Mouse (Mus musculus) stomach, postnatal 0 days (tissue): Measurements from ENCODE around the gene Gm49322. TPM values are rescaled to one million over a fixed set of nuclear protein-coding genes. Genes with fewer than 3 reads are reported as not detected.

Source experiments
- ATAC-seq: fragments of 200-750 bp; cut with Nextera tagmentation; 2 replicates; pipeline ENCODE4 v1.8.0; 2017; ENCODE audit not compliant: low FRiP score, low TSS enrichment
- DNase-seq: peaks from one replicate; pipeline ENCODE4 v3.0.0-alpha.2; 2016; ENCODE audit warnings: low spot score
- H3K27ac ChIP-seq: fragments of 300-500 bp; sonication (generic); replicated peaks from 2 replicates; pipeline ENCODE4 v1.5.1; 2014; ENCODE audit warnings: mild to moderate bottlenecking, control low read depth
- H3K27me3 ChIP-seq: fragments of 300-500 bp; sonication (generic); 2 replicates; pipeline ENCODE4 v1.6.1; 2014; ENCODE audit warnings: low read length; ENCODE audit not compliant: control insufficient read depth, insufficient read depth
- H3K36me3 ChIP-seq: fragments of 300-500 bp; sonication (generic); 2 replicates; pipeline ENCODE4 v1.6.1; 2014; ENCODE audit warnings: low read length, mixed read lengths; ENCODE audit not compliant: control insufficient read depth, insufficient read depth
- H3K4me1 ChIP-seq: fragments of 300-500 bp; sonication (generic); replicated peaks from 2 replicates; pipeline ENCODE4 v1.6.1; 2014; ENCODE audit warnings: antibody characterized with exemption; ENCODE audit not compliant: control insufficient read depth, insufficient read depth
- H3K4me2 ChIP-seq: fragments of 300-500 bp; sonication (generic); replicated peaks from 2 replicates; pipeline ENCODE4 v1.6.1; 2014; ENCODE audit warnings: low read depth, mild to moderate bottlenecking, control low read depth, moderate library complexity
- H3K4me3 ChIP-seq: fragments of 300-500 bp; sonication (generic); 2 replicates; pipeline ENCODE4 v1.5.1; 2014; ENCODE audit warnings: low read depth, low read length, control low read depth
- H3K9ac ChIP-seq: fragments of 300-500 bp; sonication (generic); 2 replicates; pipeline ENCODE4 v1.6.1; 2014; ENCODE audit warnings: mild to moderate bottlenecking, low read length, control low read depth, mixed read lengths
- H3K9me3 ChIP-seq: fragments of 300-500 bp; sonication (generic); 2 replicates; pipeline ENCODE4 v1.6.1; 2016; ENCODE audit warnings: low read length; ENCODE audit not compliant: control insufficient read depth
- CTCF ChIP-seq: IDR thresholded peaks from 2 replicates; pipeline ENCODE4 v1.5.1; 2016; ENCODE audit warnings: antibody characterized with exemption, low read depth, mild to moderate bottlenecking, moderate library complexity
- EP300 ChIP-seq: optimal IDR thresholded peaks from 2 replicates; pipeline ENCODE3; 2016; ENCODE audit warnings: antibody characterized with exemption
- WGBS: fragments of 180-500 bp; shearing (Covaris S2); extraction: QIAGEN DNeasy Blood & Tissue Kit; methylation state at CpG from one replicate; pipeline ENCODE4 v1.1.7; 2014; 5-methylcytosine and 5-hydroxymethylcytosine counted together
- polyA plus RNA-seq: library from polyadenylated mRNA; unstranded; fragments of >200 nt; fragmentation: Nextera tagmentation; extraction: Ambion mirVana; gene quantifications from 2 replicates; pipeline ENCODE4 v1.2.1, GENCODE M21; 2015

Gene Gm49322
- polyA plus RNA-seq, 1 experiment from 2014 or later = 1.7 TPM

GRCm38 (mm10) chr10:80622661-80623456, 17.0 kb downstream of the Gm49322 start, which contains the start of gene Csnk1g2:
Gene Csnk1g2, plus strand, starts transcription at chr10:80622838.
- ATAC-seq (peak; percentile 29), DNase-seq (peak; percentile 77)
- Histone ChIP-seq H3K4me1 (peaks cover 5% of the 10 kb centered on the region; the same call in 1 of the 2 replicates), H3K36me3 (no peaks in the 10 kb centered on the region; the same call in 1 of the 2 replicates), H3K27ac (peak within 1 kb of the TSS; percentile 93), H3K9ac (peak within 1 kb of the TSS; percentile 87), H3K9me3 (no peaks in the 10 kb centered on the region), H3K27me3 (no peaks in the 10 kb centered on the region), H3K4me2 (peak within 1 kb of the TSS; percentile 93), H3K4me3 (peak within 1 kb of the TSS; percentile 84)
- WGBS = under 1% methylated on average over 80 of the region's 85 CpGs
- TF ChIP-seq EP300 = no peak
- no peak; the same call in 1 of the 2 replicates for TF ChIP-seq CTCF

GRCm38 (mm10) chr10:80623457-80624191, 17.8 kb downstream of the Gm49322 start:
- Histone ChIP-seq H3K36me3 (no peaks in the 10 kb centered on the region; the same call in 1 of the 2 replicates), H3K27ac (peak overlapping the region; percentile 93), H3K4me1 (peaks cover 5% of the 10 kb centered on the region; the same call in 1 of the 2 replicates), H3K4me2 (peak overlapping the region; percentile 93), H3K9me3 (no peaks in the 10 kb centered on the region), H3K27me3 (no peaks in the 10 kb centered on the region), H3K4me3 (peak overlapping the region; percentile 84), H3K9ac (peak overlapping the region; percentile 87)
- DNase-seq (peak; percentile 74), ATAC-seq (no peak)
- TF ChIP-seq CTCF = no peak
- WGBS = 7% methylated on average over 15 of the region's 15 CpGs

GRCm38 (mm10) chr10:80625764-80626163, 19.9 kb downstream of the Gm49322 start:
- Histone ChIP-seq H3K4me3 (no peak overlapping the region), H3K27me3 (no peaks in the 10 kb centered on the region), H3K4me1 (peaks cover 5% of the 10 kb centered on the region; the same call in 1 of the 2 replicates), H3K9me3 (no peaks in the 10 kb centered on the region), H3K9ac (no peak overlapping the region), H3K4me2 (no peak overlapping the region), H3K27ac (no peak overlapping the region), H3K36me3 (no peaks in the 10 kb centered on the region; the same call in 1 of the 2 replicates)
- 84% methylated on average over 4 of the region's 4 CpGs for WGBS
- DNase-seq = no peak
- ATAC-seq = no peak
- TF ChIP-seq EP300 (no peak), CTCF (no peak)

- Histone ChIP-seq H3K9me3 (no peaks in the 10 kb centered on the region), H3K4me2 (no peak overlapping the region), H3K9ac (no peak overlapping the region), H3K27me3 (no peaks in the 10 kb centered on the region), H3K4me3 (no peak overlapping the region), H3K4me1 (0 out of 2 replicates have a peak, but pooled peaks cover 2% of the 10 kb centered on the region), H3K27ac (no peak overlapping the region), H3K36me3 (peaks cover 3% of the 10 kb centered on the region; the same call in 1 of the 2 replicates)
- ATAC-seq (peak; percentile 11), DNase-seq (peak; percentile 46)
- TF ChIP-seq CTCF (no peak), EP300 (no peak)
- WGBS = 32% methylated on average over 2 of the region's 2 CpGs
Observed at GRCm38 (mm10) chr10:80627685-80628084, 21.9 kb downstream of the Gm49322 start.

GRCm38 (mm10) chr10:80628925-80629324, 23.1 kb downstream of the Gm49322 start:
- H3K9ac ChIP-seq = no peak overlapping the region
- H3K27me3 ChIP-seq = no peaks in the 10 kb centered on the region
- H3K4me1 ChIP-seq = no peaks in the 10 kb centered on the region
- TF ChIP-seq CTCF (no peak), EP300 (no peak)
- H3K27ac ChIP-seq = no peak overlapping the region
- H3K36me3 ChIP-seq = peaks cover 3% of the 10 kb centered on the region; the same call in 1 of the 2 replicates
- H3K9me3 ChIP-seq = no peaks in the 10 kb centered on the region
- ATAC-seq (no peak), DNase-seq (no peak)
- no peak overlapping the region for H3K4me3 ChIP-seq
- no peak overlapping the region for H3K4me2 ChIP-seq
- 79% methylated on average over 9 of the region's 9 CpGs for WGBS
